Mouse (Mus musculus) forebrain, embryonic 12.5 days (tissue): ENCODE measurements around the gene Ano9. TPM values are rescaled to one million over a fixed set of nuclear protein-coding genes. Genes with fewer than 3 reads are reported as not detected.

Experiments
- ATAC-seq: fragments of 200-750 bp; cut with Nextera tagmentation; 2 replicates; pipeline ENCODE4 v1.8.0; 2017; ENCODE audit warnings: moderate TSS enrichment; ENCODE audit not compliant: low FRiP score
- H3K27ac ChIP-seq: fragments of 300-500 bp; sonication (generic); 2 replicates; pipeline ENCODE4 v1.5.1; 2016; ENCODE audit warnings: mild to moderate bottlenecking
- H3K27me3 ChIP-seq: fragments of 300-500 bp; sonication (generic); 2 replicates; pipeline ENCODE4 v1.6.1; 2016; ENCODE audit warnings: mild to moderate bottlenecking
- H3K36me3 ChIP-seq: fragments of 300-500 bp; sonication (generic); replicated peaks from 2 replicates; pipeline ENCODE4 v1.6.1; 2016; ENCODE audit warnings: mild to moderate bottlenecking
- H3K4me1 ChIP-seq: fragments of 300-500 bp; sonication (generic); 2 replicates; pipeline ENCODE4 v1.6.1; 2016
- H3K4me2 ChIP-seq: fragments of 300-500 bp; sonication (generic); 2 replicates; pipeline ENCODE4 v1.6.1; 2016; ENCODE audit warnings: mild to moderate bottlenecking, moderate library complexity
- H3K4me3 ChIP-seq: fragments of 300-500 bp; sonication (generic); replicated peaks from 2 replicates; pipeline ENCODE4 v1.5.1; 2016; ENCODE audit warnings: mild to moderate bottlenecking
- H3K9ac ChIP-seq: fragments of 300-500 bp; sonication (generic); 2 replicates; pipeline ENCODE4 v1.6.1; 2016; ENCODE audit warnings: mild to moderate bottlenecking
- H3K9me3 ChIP-seq: fragments of 300-500 bp; sonication (generic); 2 replicates; pipeline ENCODE4 v1.6.1; 2016
- WGBS: fragments of 180-500 bp; shearing (Covaris S2); methylation state at CpG from one replicate; pipeline ENCODE4 v1.1.7; 2016; 5-methylcytosine and 5-hydroxymethylcytosine counted together
- polyA plus RNA-seq: library from polyadenylated mRNA; unstranded; fragments of >200 nt; fragmentation: Nextera tagmentation; extraction: Ambion mirVana; gene quantifications from 2 replicates; pipeline ENCODE4 v1.2.1, GENCODE M21; 2016

The Ano9 gene
- polyA plus RNA-seq, 1 experiment from 2014 or later: 0.37 TPM

GRCm38 (mm10) chr7:141096021-141096420 lies 21.6 kb downstream of the Ano9 start:
- H3K9me3 ChIP-seq: no peaks in the 10 kb centered on the region
- H3K4me1 ChIP-seq: peaks cover 20% of the 10 kb centered on the region
- H3K4me2 ChIP-seq: no peak overlapping the region
- H3K36me3 ChIP-seq: no peaks in the 10 kb centered on the region
- no peak overlapping the region for H3K9ac ChIP-seq
- H3K27me3 ChIP-seq: peaks cover 76% of the 10 kb centered on the region
- 86% methylated on average over 6 of the region's 6 CpGs for WGBS
- no peak overlapping the region for H3K27ac ChIP-seq
- ATAC-seq: no peak
- no peak overlapping the region for H3K4me3 ChIP-seq

- peaks cover 76% of the 10 kb centered on the region for H3K27me3 ChIP-seq
- 76% methylated on average over 15 of the region's 15 CpGs for WGBS
- no peak overlapping the region for H3K9ac ChIP-seq
- no peak overlapping the region for H3K27ac ChIP-seq
- H3K4me1 ChIP-seq: peaks cover 12% of the 10 kb centered on the region
- no peaks in the 10 kb centered on the region for H3K36me3 ChIP-seq
- no peak overlapping the region for H3K4me2 ChIP-seq
- H3K9me3 ChIP-seq: no peaks in the 10 kb centered on the region
- no peak overlapping the region for H3K4me3 ChIP-seq
- no peak for ATAC-seq
These were observed 23.0 kb downstream of the Ano9 start for GRCm38 (mm10) chr7:141094487-141095205.

GRCm38 (mm10) chr7:141093950-141094349 lies 23.7 kb downstream of the Ano9 start:
- Histone ChIP-seq H3K4me3 (no peak overlapping the region), H3K36me3 (no peaks in the 10 kb centered on the region), H3K4me2 (no peak overlapping the region), H3K4me1 (peaks cover 9% of the 10 kb centered on the region), H3K27ac (no peak overlapping the region), H3K9ac (no peak overlapping the region), H3K27me3 (peaks cover 76% of the 10 kb centered on the region), H3K9me3 (no peaks in the 10 kb centered on the region)
- ATAC-seq: no peak
- 88% methylated on average over 6 of the region's 6 CpGs for WGBS

- 6% methylated on average over 37 of the region's 37 CpGs for WGBS
- Histone ChIP-seq H3K4me2 (peak overlapping the region; percentile 50), H3K4me1 (peaks cover 9% of the 10 kb centered on the region), H3K9me3 (no peaks in the 10 kb centered on the region), H3K36me3 (no peaks in the 10 kb centered on the region), H3K27ac (no peak overlapping the region), H3K9ac (peak overlapping the region; percentile 5; the same call in 1 of the 2 replicates), H3K27me3 (peaks cover 80% of the 10 kb centered on the region), H3K4me3 (peak overlapping the region; percentile 19)
- peak; percentile 75 for ATAC-seq
These were observed 25.4 kb downstream of the Ano9 start for GRCm38 (mm10) chr7:141092051-141092735.

GRCm38 (mm10) chr7:141090228-141090627 lies 27.4 kb downstream of the Ano9 start:
- whole genome bisulfite sequencing: 58% methylated on average over 8 of the region's 8 CpGs
- Histone ChIP-seq H3K9ac (no peak overlapping the region), H3K4me3 (no peak overlapping the region), H3K27me3 (peaks cover 74% of the 10 kb centered on the region), H3K27ac (no peak overlapping the region), H3K4me1 (peaks cover 9% of the 10 kb centered on the region), H3K4me2 (no peak overlapping the region), H3K9me3 (no peaks in the 10 kb centered on the region), H3K36me3 (no peaks in the 10 kb centered on the region)
- ATAC-seq: no peak

GRCm38 (mm10) chr7:141088473-141088872 lies 29.1 kb downstream of the Ano9 start:
- ATAC-seq: no peak
- no peak overlapping the region for H3K27ac ChIP-seq
- H3K4me3 ChIP-seq: no peak overlapping the region
- 28% methylated on average over 18 of the region's 18 CpGs for WGBS
- H3K4me1 ChIP-seq: peaks cover 9% of the 10 kb centered on the region
- no peak overlapping the region for H3K4me2 ChIP-seq
- no peaks in the 10 kb centered on the region for H3K36me3 ChIP-seq
- H3K9ac ChIP-seq: no peak overlapping the region
- H3K9me3 ChIP-seq: no peaks in the 10 kb centered on the region
- H3K27me3 ChIP-seq: peaks cover 68% of the 10 kb centered on the region

GRCm38 (mm10) chr7:141087894-141088293 lies 29.7 kb downstream of the Ano9 start:
- ATAC-seq: no peak
- Histone ChIP-seq H3K36me3 (no peaks in the 10 kb centered on the region), H3K4me2 (no peak overlapping the region), H3K27me3 (peaks cover 62% of the 10 kb centered on the region), H3K4me3 (no peak overlapping the region), H3K9ac (no peak overlapping the region), H3K27ac (no peak overlapping the region), H3K4me1 (peaks cover 9% of the 10 kb centered on the region), H3K9me3 (no peaks in the 10 kb centered on the region)
- WGBS: 61% methylated on average over 8 of the region's 8 CpGs

- no peak overlapping the region for H3K4me3 ChIP-seq
- no peaks in the 10 kb centered on the region for H3K9me3 ChIP-seq
- no peak overlapping the region for H3K27ac ChIP-seq
- H3K36me3 ChIP-seq: no peaks in the 10 kb centered on the region
- H3K4me2 ChIP-seq: no peak overlapping the region
- H3K4me1 ChIP-seq: no peaks in the 10 kb centered on the region
- H3K9ac ChIP-seq: no peak overlapping the region
- no peak for ATAC-seq
- H3K27me3 ChIP-seq: peaks cover 15% of the 10 kb centered on the region
- 26% methylated on average over 34 of the region's 34 CpGs for whole genome bisulfite sequencing
These were observed 37.8 kb downstream of the Ano9 start for GRCm38 (mm10) chr7:141079481-141080449.

GRCm38 (mm10) chr7:141078876-141079275 lies 38.7 kb downstream of the Ano9 start:
- H3K27ac ChIP-seq: no peak overlapping the region
- H3K4me3 ChIP-seq: no peak overlapping the region
- peaks cover 15% of the 10 kb centered on the region for H3K27me3 ChIP-seq
- no peaks in the 10 kb centered on the region for H3K4me1 ChIP-seq
- no peaks in the 10 kb centered on the region for H3K36me3 ChIP-seq
- H3K9me3 ChIP-seq: no peaks in the 10 kb centered on the region
- H3K9ac ChIP-seq: no peak overlapping the region
- 84% methylated on average over 4 of the region's 4 CpGs for WGBS
- H3K4me2 ChIP-seq: no peak overlapping the region
- no peak for ATAC-seq

- no peak for ATAC-seq
- Histone ChIP-seq H3K9ac (no peak within 1 kb of the TSS), H3K27ac (no peak within 1 kb of the TSS), H3K4me2 (no peak within 1 kb of the TSS), H3K27me3 (peaks cover 15% of the 10 kb centered on the region), H3K9me3 (no peaks in the 10 kb centered on the region), H3K4me3 (no peak within 1 kb of the TSS), H3K4me1 (no peaks in the 10 kb centered on the region), H3K36me3 (no peaks in the 10 kb centered on the region)
- 93% methylated on average over 15 of the region's 15 CpGs for WGBS
These were observed 39.8 kb downstream of the Ano9 start, which contains the start of gene Pkp3 for GRCm38 (mm10) chr7:141077841-141078240. Pkp3 (plus strand) TSS chr7:141078218.

GRCm38 (mm10) chr7:141073782-141074181 lies 43.8 kb downstream of the Ano9 start:
- Histone ChIP-seq H3K4me1 (peaks cover 16% of the 10 kb centered on the region), H3K9ac (no peak overlapping the region), H3K4me2 (no peak overlapping the region), H3K36me3 (0 out of 2 replicates have a peak, but pooled peaks cover under 1% of the 10 kb centered on the region), H3K27me3 (peaks cover 25% of the 10 kb centered on the region), H3K27ac (no peak overlapping the region), H3K9me3 (no peaks in the 10 kb centered on the region), H3K4me3 (no peak overlapping the region)
- ATAC-seq: no peak
- 87% methylated on average over 4 of the region's 4 CpGs for WGBS
